Mouse (Mus musculus) T-helper 17 cell (primary cell): ENCODE measurements at regions not wholly inside any gene's neighbourhood (a gene's known extent, or its start where the extent isn't known, plus 50 kb on each side); places are given as distances from the start of the nearest gene placed in this dataset.

Experiments
- in situ Hi-C, 2 experiments: fragments of 300-600 bp; cut with MboI, MseI; formaldehyde crosslinking; loops; 1 replicate in 1 of 2; 2 replicates in 1 of 2; pipeline ENCODE4 v1.15.1; 2025; ENCODE audit warnings: high pct_unique_total_duplicates in 2 of 2

- in situ Hi-C loops, result loop anchor here in 1 of 2 experiments (25.0 kb wide), 1 partner anchor 1133 kb away; no protein-coding TSS in a partner anchor
These were observed 147.0 kb upstream of the Fign start for GRCm38 (mm10) chr2:64244804-64245203.
